Mouse (Mus musculus) kidney, adult 2 months (tissue): ENCODE data around the gene Abcc12.

Experiments
- CTCF ChIP-seq: fragments of 200-500 bp; conservative IDR thresholded peaks from 2 replicates; pipeline ENCODE4 v1.5.1; 2011; ENCODE audit warnings: low read depth, mild to moderate bottlenecking, control low read depth, low read length, moderate library complexity, mixed read lengths; ENCODE audit not compliant: insufficient read depth, insufficient read length
- POLR2A ChIP-seq: fragments of 200-500 bp; IDR thresholded peaks from one replicate; pipeline ENCODE4 v1.6.1; 2011; ENCODE audit warnings: low read depth, low read length, control low read depth

GRCm38 (mm10) chr8:86526808-86527207 lies 53.7 kb downstream of the Abcc12 start:
- TF ChIP-seq CTCF, result no peak
- no peak for TF ChIP-seq POLR2A
